Mouse (Mus musculus): ENCODE results near the gene Atrn.
"Not testable (repeated sequence)": the region's sequence is repeated elsewhere in the genome, so short reads cannot be mapped to it uniquely, and the experiment has no call there.

Atrn gene

GRCm38 (mm10) chr2:130961851-130962250, 55.6 kb downstream of the Atrn start:
- peak; percentile 49 to 66 for DNase-seq

GRCm38 (mm10) chr2:130965042-130965441, 58.7 kb downstream of the Atrn start:
- DNase-seq: no peak

- no peak for DNase-seq
Observed at GRCm38 (mm10) chr2:130971030-130971429, 64.7 kb downstream of the Atrn start.

- DNase-seq: no peak
Observed at GRCm38 (mm10) chr2:130972386-130972785, 66.1 kb downstream of the Atrn start.

- DNase-seq: no peak
Observed at GRCm38 (mm10) chr2:130974928-130975327, 68.6 kb downstream of the Atrn start.

GRCm38 (mm10) chr2:130977589-130977988, 71.3 kb downstream of the Atrn start:
- no peak for DNase-seq

- no peak for DNase-seq
Observed at GRCm38 (mm10) chr2:130978058-130978847, 72.0 kb downstream of the Atrn start.

- no peak for DNase-seq
Observed at GRCm38 (mm10) chr2:130979138-130979537, 72.8 kb downstream of the Atrn start.

GRCm38 (mm10) chr2:130992818-130993217, 86.5 kb downstream of the Atrn start:
- no peak for DNase-seq

- no peak for DNase-seq
Observed at GRCm38 (mm10) chr2:131009123-131009522, 102.8 kb downstream of the Atrn start.

GRCm38 (mm10) chr2:131010566-131010965, 104.3 kb downstream of the Atrn start:
- no peak for DNase-seq

- DNase-seq: no peak
Observed at GRCm38 (mm10) chr2:131025230-131025629, 118.9 kb downstream of the Atrn start.

GRCm38 (mm10) chr2:131026941-131027340, 120.6 kb downstream of the Atrn start:
- DNase-seq: no peak

GRCm38 (mm10) chr2:131029065-131029935, 123.0 kb downstream of the Atrn start:
- no peak for DNase-seq

- DNase-seq: no peak
Observed at GRCm38 (mm10) chr2:131030561-131030960, 124.3 kb downstream of the Atrn start.

- DNase-seq: no peak
Observed at GRCm38 (mm10) chr2:131030998-131031397, 124.7 kb downstream of the Atrn start.

- not testable (repeated sequence) for DNase-seq
Observed at GRCm38 (mm10) chr2:131031406-131031805, 125.1 kb downstream of the Atrn start.

GRCm38 (mm10) chr2:131036343-131036742, 130.0 kb downstream of the Atrn start:
- DNase-seq: no peak

GRCm38 (mm10) chr2:131036757-131037156, 130.5 kb downstream of the Atrn start:
- no peak for DNase-seq

- DNase-seq: peak; percentile 61 to 66
Observed at GRCm38 (mm10) chr2:131037226-131037990, 131.1 kb downstream of the Atrn start.

- no peak for DNase-seq
Observed at GRCm38 (mm10) chr2:131038197-131038596, 131.9 kb downstream of the Atrn start.

GRCm38 (mm10) chr2:131038675-131039074, 132.4 kb downstream of the Atrn start:
- DNase-seq: no peak

All from cerebellum, postnatal 10 days (tissue).